Mouse (Mus musculus) adrenal gland, adult 2 months (tissue): ENCODE data around the gene Gpr75. TPM values are rescaled to one million over a fixed set of nuclear protein-coding genes. Genes with fewer than 3 reads are reported as not detected.

Experiments
- DNase-seq: peaks from one replicate; pipeline ENCODE4 v3.0.0; 2021
- long read RNA-seq: library from polyadenylated mRNA; stranded (forward); transcript quantifications from one replicate; pipeline ENCODE4 v2.0.0, GENCODE M21; 2021
- polyA plus RNA-seq: library from polyadenylated mRNA; depleted of rRNA; stranded (reverse); fragments of >200 nt; gene quantifications from 2 replicates; pipeline ENCODE4 v1.2.3, GENCODE M21; 2012; rRNA removed
- total RNA-seq, 2 experiments: library from RNA; stranded (reverse); gene quantifications; 2 replicates each; pipeline ENCODE4 v1.2.3; 2021

The Gpr75 gene
- total RNA-seq (1 to 10 TPM; 1.2 to 1.5 TPM), polyA plus RNA-seq (0.63 and 0.76 TPM in 2 replicates)
- long read RNA-seq, partial matches to known transcripts = 0 of 2 reads
- long read RNA-seq, other reads (novel, unspliced or antisense) = 2 of 2 reads

- peak; percentile 88 for DNase-seq
Measured at GRCm38 (mm10) chr11:30885171-30885871, at the start of gene Gpr75, which contains the start of gene Asb3. Gpr75 (plus strand) TSS chr11:30885358. Asb3 (plus strand) TSS chr11:30885416.

GRCm38 (mm10) chr11:30838793-30839192, 46.4 kb upstream of the Gpr75 start:
- no peak for DNase-seq

GRCm38 (mm10) chr11:30844355-30844754, 40.8 kb upstream of the Gpr75 start:
- DNase-seq = peak; percentile 43

- DNase-seq = no peak
Measured at GRCm38 (mm10) chr11:30872425-30872824, 12.7 kb upstream of the Gpr75 start.

GRCm38 (mm10) chr11:30888153-30888552, 3.0 kb downstream of the Gpr75 start:
- DNase-seq = no peak

- no peak for DNase-seq
Measured at GRCm38 (mm10) chr11:30896201-30896600, 11.0 kb downstream of the Gpr75 start.

GRCm38 (mm10) chr11:30899312-30899711, 14.2 kb downstream of the Gpr75 start:
- no peak for DNase-seq

- DNase-seq = no peak
Measured at GRCm38 (mm10) chr11:30912311-30912710, 27.2 kb downstream of the Gpr75 start.

GRCm38 (mm10) chr11:30920641-30921040, 35.5 kb downstream of the Gpr75 start:
- DNase-seq = peak; percentile 63

- DNase-seq = no peak
Measured at GRCm38 (mm10) chr11:30923283-30923682, 38.1 kb downstream of the Gpr75 start.

- no peak for DNase-seq
Measured at GRCm38 (mm10) chr11:30928079-30928478, 42.9 kb downstream of the Gpr75 start.

- no peak for DNase-seq
Measured at GRCm38 (mm10) chr11:30928498-30928897, 43.3 kb downstream of the Gpr75 start.

Other genes with a start within 250 kb of the Gpr75 start
- gene Acyp2, start 235.8 kb upstream of the Gpr75 start, total RNA-seq = 10 to 100 TPM; 25.9 to 37.1 TPM
- gene Acyp2, start 235.8 kb upstream of the Gpr75 start, polyA plus RNA-seq = 3.9 TPM in 2 replicates
- 10 to 100 TPM; 52.1 to 65.0 TPM for gene Psme4, start 113.6 kb upstream of the Gpr75 start, total RNA-seq
- gene Psme4, start 113.6 kb upstream of the Gpr75 start, polyA plus RNA-seq = 3.2 and 3.7 TPM in 2 replicates
- 10 to 100 TPM in 1 of 2 experiments, 1 to 10 TPM in 1; 9.9 to 13.9 TPM for gene Asb3, start 58 bp downstream of the Gpr75 start, total RNA-seq
- gene Asb3, start 58 bp downstream of the Gpr75 start, polyA plus RNA-seq = 0.26 and 0.51 TPM in 2 replicates
- gene Erlec1, start 69.0 kb downstream of the Gpr75 start, total RNA-seq = 10 to 100 TPM; 56.3 to 66.0 TPM
- gene Erlec1, start 69.0 kb downstream of the Gpr75 start, polyA plus RNA-seq = 16.9 and 20.1 TPM in 2 replicates
- 10 to 100 TPM in 1 of 2 experiments, 1 to 10 TPM in 1; 8.6 to 12.3 TPM for gene Chac2, start 101.0 kb downstream of the Gpr75 start, total RNA-seq
- gene Chac2, start 101.0 kb downstream of the Gpr75 start, polyA plus RNA-seq = 1.2 and 2.3 TPM in 2 replicates